Mouse (Mus musculus): ENCODE data around the gene Eif5a.

- TF ChIP-seq POLR2A (IDR thresholded peaks at IDR 0.05; ENCODE audit: borderline replicate concordance, control insufficient read depth, low read depth, low read length) (no peak), CTCF (IDR thresholded peaks at IDR 0.05; ENCODE audit: control insufficient read depth, insufficient read depth, low read length) (no peak)
These were observed 21.9 kb downstream of the Eif5a start for GRCm38 (mm10) chr11:69899870-69900269.
